Mouse (Mus musculus) kidney, adult 2 months (tissue): ENCODE measurements around the gene Plxdc1.

Source experiments
- CTCF ChIP-seq: fragments of 200-500 bp; conservative IDR thresholded peaks from 2 replicates; pipeline ENCODE4 v1.5.1; 2011; ENCODE audit warnings: low read depth, mild to moderate bottlenecking, control low read depth, low read length, moderate library complexity, mixed read lengths; ENCODE audit not compliant: insufficient read depth, insufficient read length
- POLR2A ChIP-seq: fragments of 200-500 bp; IDR thresholded peaks from one replicate; pipeline ENCODE4 v1.6.1; 2011; ENCODE audit warnings: low read depth, low read length, control low read depth

- TF ChIP-seq CTCF (no peak), POLR2A (no peak)
These were observed 73.1 kb downstream of the Plxdc1 start for GRCm38 (mm10) chr11:97913111-97913510.
